Mouse (Mus musculus) MEL (cell line): Measurements from ENCODE around the gene Hdhd3.

Experiments used
- CTCF ChIP-seq, 3 experiments: IDR thresholded peaks in 2 of 3; conservative IDR thresholded peaks in 1 of 3; 2 replicates each; pipeline ENCODE4 v1.5.1; 2011 to 2012; ENCODE audit warnings: low read length in 3 of 3, low read depth in 2 of 3, mild to moderate bottlenecking in 2 of 3, improper control_type of control experiment in 1 of 3, inconsistent platforms in 1 of 3, mixed read lengths in 1 of 3, moderate library complexity in 1 of 3; ENCODE audit not compliant: control insufficient read depth in 1 of 3, insufficient read depth in 1 of 3, poor library complexity in 1 of 3, severe bottlenecking in 1 of 3
- HCFC1 ChIP-seq: IDR thresholded peaks from 2 replicates; pipeline ENCODE4 v1.6.1; 2012; ENCODE audit warnings: low read depth, mild to moderate bottlenecking, inconsistent platforms, low read length, improper control_type of control experiment, moderate library complexity
- MAX ChIP-seq: IDR thresholded peaks from 2 replicates; pipeline ENCODE4 v1.6.1; 2011; ENCODE audit warnings: low read length, improper control_type of control experiment
- MXI1 ChIP-seq: IDR thresholded peaks from 2 replicates; pipeline ENCODE4 v1.6.1; 2011; ENCODE audit warnings: mild to moderate bottlenecking, low read depth, low read length, improper control_type of control experiment
- MYB ChIP-seq: IDR thresholded peaks from 2 replicates; pipeline ENCODE4 v1.6.1; 2011; ENCODE audit warnings: mild to moderate bottlenecking, low read depth, low read length, improper control_type of control experiment
- RAD21 ChIP-seq: IDR thresholded peaks from 2 replicates; pipeline ENCODE4 v1.6.1; 2011; ENCODE audit warnings: mild to moderate bottlenecking, low read depth, low read length, improper control_type of control experiment
- ZC3H11A ChIP-seq: IDR thresholded peaks from 2 replicates; pipeline ENCODE4 v1.6.1; 2012; ENCODE audit warnings: low read depth, mild to moderate bottlenecking, inconsistent platforms, low read length, improper control_type of control experiment
- ZNF384 ChIP-seq: IDR thresholded peaks from 2 replicates; pipeline ENCODE4 v1.6.1; 2012; ENCODE audit warnings: low read depth, mild to moderate bottlenecking, inconsistent platforms, low read length, improper control_type of control experiment

DNA sequence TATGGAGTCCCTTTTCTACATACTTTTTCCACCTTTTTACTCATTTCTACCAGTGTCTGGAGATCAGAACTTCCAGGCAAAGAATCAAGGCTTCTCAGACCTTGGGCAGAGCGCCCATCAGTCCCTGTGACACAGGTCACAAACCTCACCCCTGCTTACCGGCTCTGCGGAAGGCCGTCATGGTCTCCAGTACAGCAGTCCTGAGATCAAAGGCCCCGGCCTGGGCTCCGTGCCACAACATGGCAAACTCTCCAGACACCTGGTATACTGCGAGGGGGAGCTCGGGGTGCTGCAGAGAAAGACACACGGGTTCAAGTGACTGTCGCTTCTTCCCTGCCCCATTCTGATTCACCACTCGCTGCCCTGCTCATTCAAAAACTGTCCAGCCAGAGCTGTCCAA is 6.7 kb upstream of the Hdhd3 start:
- TF ChIP-seq MAX (no peak), HCFC1 (no peak), ZNF384 (no peak), CTCF (IDR thresholded peaks at IDR 0.05 in 2 of 3, conservative IDR thresholded peaks at IDR 0.05 in 1 of 3; ENCODE audit: control insufficient read depth in 1 of 3, insufficient read depth in 1 of 3, low read depth in 2 of 3, low read length in 3 of 3, poor library complexity in 1 of 3, severe bottlenecking in 1 of 3) (no peak), MYB (no peak), MXI1 (no peak), ZC3H11A (no peak), RAD21 (no peak)
